Mouse (Mus musculus) cerebellum, adult 9-10 months (tissue): Measurements from ENCODE around the gene Ccdc96.

Source experiments
- DNase-seq: peaks from one replicate; pipeline ENCODE4 v3.0.0; 2022

Gene Ccdc96

DNA sequence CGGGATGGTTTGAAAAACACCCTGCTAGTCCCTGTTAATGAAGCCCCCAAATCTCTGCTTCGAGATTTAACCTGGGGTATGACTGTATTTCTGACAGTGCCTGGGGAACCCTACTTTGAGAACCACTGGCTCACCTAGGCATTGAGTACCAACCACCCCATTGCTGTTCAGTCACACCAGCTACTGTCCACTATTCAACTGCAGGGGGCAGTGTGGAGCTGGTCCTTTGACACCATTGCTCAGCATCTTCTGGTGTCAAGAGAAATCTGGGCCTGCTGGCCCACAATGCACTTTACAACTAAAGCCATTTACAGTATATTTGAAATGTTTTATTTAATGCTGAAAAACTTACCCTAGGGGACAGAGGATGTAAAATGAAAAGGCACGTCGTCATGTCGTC is 10.1 kb upstream of the Ccdc96 start:
- peak; percentile 74 for DNase-seq

GRCm38 (mm10) chr5:36477486-36477885 is 6.9 kb upstream of the Ccdc96 start:
- DNase-seq, result no peak

GRCm38 (mm10) chr5:36478540-36479420 is 5.6 kb upstream of the Ccdc96 start:
- no peak for DNase-seq

GRCm38 (mm10) chr5:36479735-36480134 is 4.7 kb upstream of the Ccdc96 start:
- DNase-seq, result no peak

DNA sequence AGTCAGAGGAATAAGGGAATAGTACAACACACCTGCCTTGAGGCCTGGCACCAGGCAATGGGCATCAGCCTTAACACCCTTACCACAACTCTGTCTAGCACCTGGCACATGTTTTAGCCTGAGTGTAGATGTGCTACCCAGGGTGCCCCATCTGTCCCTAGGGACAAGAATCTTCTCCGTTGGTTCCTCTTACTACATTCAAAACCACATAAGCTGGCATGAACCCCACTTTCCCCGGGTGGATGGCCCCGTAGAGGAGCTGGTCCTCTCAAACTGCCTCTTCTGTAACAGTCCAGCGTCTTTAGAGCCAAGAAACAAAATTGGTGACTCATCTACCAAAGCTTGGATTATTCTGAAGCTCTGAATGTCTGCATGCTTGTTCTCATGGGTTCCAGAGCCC is 4.0 kb upstream of the Ccdc96 start:
- no peak for DNase-seq

- DNase-seq, result no peak
Measured at GRCm38 (mm10) chr5:36481114-36481513, 3.3 kb upstream of the Ccdc96 start.

DNA sequence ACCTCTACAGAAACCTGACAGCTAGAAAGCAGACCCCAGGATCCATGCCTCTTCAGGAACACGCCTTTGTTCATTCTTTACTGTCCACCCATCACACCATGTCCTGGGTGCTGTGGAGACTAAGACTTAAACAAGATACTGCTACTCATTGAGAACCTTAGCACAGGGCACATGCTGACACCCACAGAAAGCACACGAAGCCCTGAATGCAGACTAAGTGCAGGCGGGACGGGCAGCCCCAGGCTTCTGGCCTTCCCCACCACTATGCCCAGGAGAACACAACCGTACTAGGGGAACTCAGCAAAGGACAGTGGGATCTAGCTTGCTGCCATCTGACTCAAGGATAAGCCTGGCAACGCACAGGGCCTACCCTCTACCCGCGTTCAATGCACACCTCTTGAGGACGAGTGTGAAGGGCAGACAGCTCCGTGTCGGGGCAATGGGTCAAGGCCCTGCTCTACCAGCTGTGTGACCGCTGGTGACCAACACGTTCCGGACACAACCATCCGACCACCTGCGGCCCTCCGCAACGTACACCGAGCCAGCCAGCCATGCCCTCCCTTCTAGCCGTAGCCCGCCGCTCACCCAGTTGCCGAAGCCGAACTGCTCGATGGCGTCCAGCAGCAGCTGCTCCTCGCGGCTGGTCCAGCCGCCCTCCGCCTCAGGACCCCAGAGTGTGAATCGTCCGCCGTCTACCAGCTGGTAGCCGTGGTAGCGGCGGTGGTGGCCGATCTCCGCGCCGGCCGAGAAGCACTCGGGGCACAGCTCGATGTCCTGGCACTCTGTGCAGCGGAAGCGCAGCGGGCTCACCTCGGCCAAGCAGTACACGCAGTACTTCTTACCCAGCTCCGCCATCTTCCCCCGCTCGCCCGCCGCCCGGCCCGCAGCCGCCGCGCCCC is 936 bp upstream of the Ccdc96 start:
- peak; percentile 58 for DNase-seq

GRCm38 (mm10) chr5:36485306-36485705 is 918 bp downstream of the Ccdc96 start:
- DNase-seq, result no peak

- no peak for DNase-seq
Measured at GRCm38 (mm10) chr5:36489225-36489624, 4.8 kb downstream of the Ccdc96 start.

DNA sequence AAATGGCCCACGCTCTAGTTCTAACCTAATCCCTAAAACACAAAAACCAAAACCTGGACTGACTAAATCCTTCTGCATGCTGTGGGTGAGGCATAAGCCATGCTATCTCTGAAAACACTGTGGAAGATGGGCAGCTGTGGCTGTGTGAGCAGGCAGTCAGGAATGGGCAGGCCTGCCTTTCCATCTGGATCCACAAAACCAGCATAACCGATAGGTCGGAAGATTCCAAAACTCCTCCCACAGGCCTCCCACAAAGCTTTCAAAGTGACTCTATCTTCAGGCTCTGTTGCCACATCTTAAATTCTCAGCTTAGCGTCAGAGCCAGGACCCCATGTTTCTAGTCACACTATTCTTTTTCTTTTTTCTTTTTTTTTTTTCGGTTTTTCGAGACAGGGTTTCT is 9.5 kb downstream of the Ccdc96 start:
- no peak for DNase-seq

DNA sequence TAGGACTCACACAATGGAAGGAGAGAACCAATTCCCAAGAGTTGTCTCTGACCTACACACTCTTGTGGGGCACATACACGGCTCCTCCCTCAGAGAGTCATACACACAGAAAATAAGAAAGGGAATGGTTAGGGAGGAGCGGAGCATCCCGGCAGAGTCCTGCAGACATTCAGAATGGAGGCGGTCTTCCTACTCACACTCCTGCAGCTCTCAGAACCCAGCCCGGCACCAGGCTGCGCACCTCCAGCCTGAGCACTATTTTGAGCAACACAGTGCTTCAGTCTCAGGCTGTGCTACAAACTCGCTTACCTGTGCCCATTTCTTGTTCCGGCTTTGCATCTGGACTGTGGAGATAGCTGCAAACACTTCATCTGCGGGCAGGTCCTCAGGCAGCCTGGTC is 10.3 kb downstream of the Ccdc96 start:
- DNase-seq, result no peak

DNA sequence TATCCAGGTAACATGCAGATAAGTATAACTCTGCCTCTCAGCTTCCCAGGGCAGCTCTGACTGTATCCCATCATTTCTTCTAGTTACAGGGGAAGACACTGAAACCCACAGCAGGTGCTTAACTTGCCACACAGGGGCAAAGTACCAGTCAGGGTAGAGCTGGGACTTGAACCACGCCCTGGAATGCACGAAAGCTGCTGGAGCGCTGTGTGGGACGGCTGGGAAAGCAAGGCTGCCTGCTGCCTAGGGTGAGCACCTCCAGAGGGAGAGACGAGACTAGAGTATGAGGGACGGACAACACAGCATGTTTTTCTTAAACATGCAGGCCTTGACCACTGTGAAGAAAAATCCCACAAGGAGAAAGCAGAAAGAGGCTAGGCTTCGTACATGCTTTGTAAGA is 20.8 kb downstream of the Ccdc96 start:
- DNase-seq, result no peak

DNA sequence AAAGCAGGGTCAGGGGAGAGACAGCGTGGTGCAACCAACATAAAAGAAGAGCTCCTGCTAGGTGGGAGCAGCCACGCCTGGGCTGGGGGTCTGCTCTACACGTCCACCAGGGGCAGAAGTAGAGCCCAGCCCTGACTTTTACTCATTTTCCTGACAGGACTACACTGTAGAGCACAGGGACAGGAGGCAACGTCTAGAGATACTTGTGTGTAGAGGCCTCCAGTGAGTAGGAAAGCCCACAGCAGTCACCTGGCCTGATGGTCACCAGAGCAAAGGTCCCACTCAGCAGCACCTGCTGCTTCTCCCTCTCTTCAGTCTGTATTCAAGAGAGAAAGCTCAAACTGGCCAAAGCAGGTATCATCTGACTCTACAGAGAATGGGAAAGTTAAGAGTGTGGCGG is 21.3 kb downstream of the Ccdc96 start:
- no peak for DNase-seq

GRCm38 (mm10) chr5:36508351-36508750 is 24.0 kb downstream of the Ccdc96 start:
- DNase-seq, result no peak

DNA sequence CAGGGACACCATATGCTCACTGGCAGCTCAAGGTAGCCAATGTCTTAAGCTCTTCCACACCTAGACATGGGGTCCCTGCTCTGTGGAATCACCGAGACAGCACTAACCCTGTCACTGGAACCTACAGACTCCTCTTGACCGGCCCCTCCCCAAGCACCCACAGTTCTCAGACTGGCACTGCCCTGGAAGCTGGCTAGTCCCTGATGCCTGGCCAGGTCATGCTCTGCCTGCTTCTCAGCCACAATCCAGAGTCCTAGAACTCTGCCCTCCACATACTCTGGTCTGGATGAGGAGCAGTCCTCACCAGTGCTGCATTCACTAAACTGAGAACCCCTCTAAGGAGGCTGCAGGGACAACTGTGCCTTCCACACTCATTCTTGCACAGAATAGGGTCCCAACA is 26.6 kb downstream of the Ccdc96 start:
- DNase-seq, result no peak

- no peak for DNase-seq
Measured at GRCm38 (mm10) chr5:36515126-36515525, 30.7 kb downstream of the Ccdc96 start.

GRCm38 (mm10) chr5:36515558-36515957 is 31.2 kb downstream of the Ccdc96 start:
- DNase-seq, result no peak

DNA sequence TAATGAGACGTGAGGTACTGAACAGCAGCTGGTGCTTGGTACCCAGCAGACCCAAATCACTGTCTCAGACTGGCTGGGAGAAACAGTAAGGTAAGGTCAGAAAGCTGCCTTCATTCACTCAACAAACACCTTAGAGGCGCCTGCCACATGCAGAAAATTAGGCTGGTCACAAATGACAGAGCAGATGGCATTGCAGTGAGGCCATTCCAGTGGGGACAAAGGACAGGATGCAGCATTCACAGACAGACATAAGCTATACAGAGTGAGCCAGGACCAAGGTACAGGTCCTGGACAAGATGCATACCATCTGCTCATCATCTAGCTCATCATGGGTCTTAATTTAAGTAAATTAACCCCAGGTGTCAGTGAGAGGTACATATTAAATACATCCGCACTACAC is 33.2 kb downstream of the Ccdc96 start:
- peak; percentile 68 for DNase-seq

DNA sequence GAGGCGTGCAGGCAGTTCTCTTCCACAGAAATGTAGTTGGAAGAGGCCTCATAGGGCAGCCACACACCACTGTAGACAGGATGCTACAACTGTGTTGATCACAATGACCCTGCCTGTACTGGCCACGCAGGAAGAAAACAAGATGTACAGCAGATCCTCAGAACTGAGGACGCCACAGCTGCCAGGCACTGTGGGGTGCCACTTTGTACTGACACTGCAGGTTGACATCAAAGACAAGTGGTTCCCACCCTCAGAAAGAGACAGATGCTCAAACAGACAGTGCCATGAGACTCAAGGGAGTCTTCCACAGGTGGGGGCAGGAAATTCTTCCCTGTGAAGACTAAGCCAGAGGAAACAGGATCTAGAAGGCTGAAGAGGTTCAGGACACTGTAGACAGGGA is 35.4 kb downstream of the Ccdc96 start:
- no peak for DNase-seq

- no peak for DNase-seq
Measured at GRCm38 (mm10) chr5:36522782-36523181, 38.4 kb downstream of the Ccdc96 start.

- no peak for DNase-seq
Measured at GRCm38 (mm10) chr5:36523219-36523703, 38.9 kb downstream of the Ccdc96 start.

DNA sequence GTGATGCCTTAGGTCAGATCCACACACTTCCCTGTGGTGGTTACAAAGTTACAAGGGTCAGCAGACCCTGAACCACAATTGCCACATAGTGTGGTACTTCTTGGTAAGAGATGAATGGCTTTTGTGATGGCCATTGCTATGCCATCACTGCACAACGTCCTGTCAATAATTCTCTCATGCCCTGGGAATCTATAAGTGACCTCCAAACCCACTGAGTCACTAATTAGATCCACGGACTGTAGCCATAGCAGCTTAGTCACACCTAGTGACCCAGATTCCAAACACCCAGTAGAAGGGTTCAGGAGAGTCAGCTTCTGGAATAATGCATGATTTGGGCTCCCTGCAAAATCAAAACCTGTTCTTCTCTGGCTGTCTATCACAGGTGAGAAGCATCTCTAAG is 40.8 kb downstream of the Ccdc96 start:
- no peak for DNase-seq

DNA sequence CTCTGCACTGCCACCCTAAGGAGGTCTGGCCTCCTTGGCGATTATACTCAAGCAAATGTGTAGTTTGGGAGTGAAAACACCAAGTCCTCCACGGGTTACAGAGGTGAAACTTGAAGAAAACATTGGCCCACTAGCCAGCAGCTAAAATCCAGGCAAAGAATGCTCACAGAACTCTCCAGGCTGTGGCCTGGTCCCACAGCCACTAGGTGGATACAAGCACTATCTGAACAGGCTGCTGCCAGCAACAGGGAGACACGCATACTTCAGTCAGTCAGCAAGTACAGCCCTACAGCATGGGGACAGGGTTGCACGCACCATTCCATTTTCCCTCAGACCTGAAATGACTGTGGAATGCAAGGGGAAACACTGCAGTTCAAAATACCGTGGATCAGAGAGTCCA is 41.9 kb downstream of the Ccdc96 start:
- no peak for DNase-seq

DNA sequence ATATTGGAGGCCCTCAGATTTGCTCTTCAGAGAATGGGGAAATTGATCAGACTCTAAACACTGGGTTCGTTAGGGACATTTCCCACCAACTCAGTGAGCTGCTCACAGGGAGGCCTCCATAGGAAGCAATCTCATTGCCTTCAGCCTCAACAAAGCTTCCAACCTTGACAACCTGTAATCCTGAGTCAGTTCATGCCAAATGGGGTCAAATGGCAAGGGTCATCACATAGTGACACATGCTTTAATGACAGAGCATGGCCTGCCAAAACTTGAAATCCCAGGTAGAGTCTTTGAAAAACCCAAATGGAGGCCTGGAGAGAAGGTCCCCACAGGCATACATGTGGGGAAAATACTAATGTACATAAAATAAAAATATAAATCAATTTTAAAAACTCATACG is 42.5 kb downstream of the Ccdc96 start:
- DNase-seq, result no peak
